ENCODE assay signal across 8 mouse cellular contexts in the genomic region with DNA sequence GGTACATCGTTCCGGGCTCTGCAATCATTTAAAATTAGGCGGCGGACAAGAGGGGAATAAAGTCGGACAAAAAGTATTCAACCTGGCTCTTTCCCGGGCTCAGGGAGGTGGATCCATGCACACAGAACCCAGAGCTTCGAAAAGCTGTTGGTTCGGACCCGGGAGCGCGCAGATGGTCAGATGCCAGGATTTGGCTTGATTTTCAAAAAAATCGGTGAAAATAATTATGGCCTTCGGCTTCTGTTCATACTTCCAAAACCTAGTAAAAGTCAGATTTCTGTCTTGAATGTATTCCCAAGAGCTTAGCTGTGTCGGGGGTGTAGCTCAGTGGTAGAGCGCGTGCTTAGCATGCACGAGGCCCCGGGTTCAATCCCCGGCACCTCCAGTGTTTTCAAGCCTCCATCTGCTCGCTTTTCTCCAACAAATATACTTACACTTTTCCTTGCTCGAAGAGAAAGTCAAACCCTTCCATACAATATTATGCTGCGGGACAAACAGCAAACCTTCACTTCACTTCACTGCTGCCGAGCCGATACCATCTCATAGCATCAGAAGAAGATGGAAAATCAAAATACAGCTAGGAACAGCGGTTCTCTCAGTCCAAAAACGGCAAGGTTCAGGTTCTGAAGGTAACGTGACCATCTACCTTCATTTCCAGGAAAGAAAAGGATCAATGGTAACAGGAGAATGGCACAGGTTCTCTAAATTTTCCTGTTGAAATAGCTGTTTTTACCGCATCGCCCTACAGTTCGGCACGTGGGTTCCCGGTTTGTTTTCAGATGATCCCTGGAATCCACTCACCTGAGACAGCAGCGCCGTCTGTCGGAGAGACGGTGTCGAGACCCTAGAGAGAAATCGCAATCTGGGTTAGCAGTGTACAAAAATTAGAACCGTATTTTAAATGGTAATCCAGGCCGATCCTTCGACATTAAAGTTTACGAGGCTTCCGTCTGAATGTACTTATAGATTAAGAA. TPM values are rescaled to one million over a fixed set of nuclear protein-coding genes. Genes with fewer than 3 reads are reported as not detected.
A peak's percentile ranks its signal among the peaks of the same experiment; 100 is the strongest.
DNase-seq lines count a peak whose midpoint lies in the region.

No protein-coding gene starts in this region.

- peaks cover 7% of the 10 kb centered on the region; the same call in 1 of the 2 replicates for H3K4me1 ChIP-seq in megakaryocyte, embryonic 14.5 days

- peaks cover 11% of the 10 kb centered on the region; the same call in 1 of the 2 replicates for H3K9me3 ChIP-seq in megakaryocyte, embryonic 14.5 days

- no peaks in the 10 kb centered on the region for H3K36me3 ChIP-seq in megakaryocyte, embryonic 14.5 days (replicated peaks; ENCODE audit: low read length)

- DNase-seq in adrenal gland, adult (ENCODE audit: inconsistent age in 2 of 2, low spot score in 1 of 2) = peak; percentile 83 to 97
- DNase-seq in embryo, embryonic 10 days (ENCODE audit: low spot score) = peak; percentile 89
- DNase-seq in gastrocnemius, postnatal 10 days = peak; percentile 49
- peak; percentile 77 for DNase-seq in induced T-regulatory cell, adult 2 months (ENCODE audit: low read depth)
- peak; percentile 58 to 90 for DNase-seq in left cerebral cortex, adult 9 months (ENCODE audit: low spot score in 2 of 2)
- DNase-seq in right cerebral cortex, adult 2 months (ENCODE audit: low spot score in 2 of 2) = peak; percentile 92 to 97
- DNase-seq in urinary bladder, postnatal 25 days (ENCODE audit: low spot score) = peak; percentile 66

- peaks cover 4% of the 10 kb centered on the region for H3K27me3 ChIP-seq in megakaryocyte, embryonic 14.5 days (replicated peaks)

- peak overlapping the region; percentile 88 for H3K4me3 ChIP-seq in megakaryocyte, embryonic 14.5 days (replicated peaks)

RNA-seq across cellular contexts. Expression of gene Trim27, which starts 54.8 kb away (rescaled TPM):
- total RNA-seq in gastrocnemius, postnatal 10 days (2021) = 10 to 100 TPM; 27.9 to 36.8 TPM
- 63.6 and 88.3 TPM in 2 replicates for polyA plus RNA-seq in megakaryocyte, embryonic 14.5 days (2012; ENCODE audit: insufficient read depth, low replicate concordance)

RNA-seq across cellular contexts. Expression of gene Gpx5, which starts 58.5 kb away (rescaled TPM):
- not detected for total RNA-seq in gastrocnemius, postnatal 10 days (2021)
- not detected in 2 replicates for polyA plus RNA-seq in megakaryocyte, embryonic 14.5 days (2012; ENCODE audit: insufficient read depth, low replicate concordance)

Comparison
In these comparisons a context has a peak if more than half of its experiments do, and no peak if none do; other contexts are left out.
1. Peak in every context shown above with its lines: DNase-seq and H3K4me3 ChIP-seq.